Mouse (Mus musculus) MEL (cell line): ENCODE results near the gene Cmtm7.

Experiments used
- CTCF ChIP-seq, 3 experiments: IDR thresholded peaks in 2 of 3; conservative IDR thresholded peaks in 1 of 3; 2 replicates each; pipeline ENCODE4 v1.5.1; 2011 to 2012; ENCODE audit warnings: low read length in 3 of 3, low read depth in 2 of 3, mild to moderate bottlenecking in 2 of 3, improper control_type of control experiment in 1 of 3, inconsistent platforms in 1 of 3, mixed read lengths in 1 of 3, moderate library complexity in 1 of 3; ENCODE audit not compliant: control insufficient read depth in 1 of 3, insufficient read depth in 1 of 3, poor library complexity in 1 of 3, severe bottlenecking in 1 of 3
- EP300 ChIP-seq, 2 experiments: IDR thresholded peaks; 2 replicates each; pipeline ENCODE4 v1.6.1; 2011; ENCODE audit warnings: improper control_type of control experiment in 2 of 2, low read length in 2 of 2, low read depth in 1 of 2, mild to moderate bottlenecking in 1 of 2
- GABPA ChIP-seq: IDR thresholded peaks from 2 replicates; pipeline ENCODE4 v1.6.1; 2012; ENCODE audit warnings: low read depth, mild to moderate bottlenecking, inconsistent platforms, low read length, improper control_type of control experiment, moderate library complexity
- MEF2A ChIP-seq: IDR thresholded peaks from 2 replicates; pipeline ENCODE4 v1.6.1; 2014; ENCODE audit warnings: low read depth, mild to moderate bottlenecking, inconsistent platforms, low read length, improper control_type of control experiment; ENCODE audit not compliant: poor library complexity, insufficient replicate concordance, severe bottlenecking; ENCODE audit errors: extremely low read depth
- NRF1 ChIP-seq: IDR thresholded peaks from 2 replicates; pipeline ENCODE4 v1.6.1; 2014; ENCODE audit warnings: low read depth, mild to moderate bottlenecking, inconsistent platforms, low read length, improper control_type of control experiment, moderate library complexity; ENCODE audit not compliant: poor library complexity, insufficient read depth, severe bottlenecking
- POLR2A ChIP-seq, 2 experiments: IDR thresholded peaks; 2 replicates each; pipeline ENCODE4 v1.6.1; 2011 to 2012; ENCODE audit warnings: low read length in 2 of 2, mild to moderate bottlenecking in 2 of 2, control low read depth in 1 of 2, improper control_type of control experiment in 1 of 2, low read depth in 1 of 2, moderate library complexity in 1 of 2; ENCODE audit not compliant: control insufficient read depth in 1 of 2, insufficient read depth in 1 of 2, poor library complexity in 1 of 2
- POLR2AphosphoS2 ChIP-seq: IDR thresholded peaks from 2 replicates; pipeline ENCODE4 v1.6.1; 2011; ENCODE audit warnings: low read length, improper control_type of control experiment
- SMC3 ChIP-seq: IDR thresholded peaks from 2 replicates; pipeline ENCODE4 v1.6.1; 2011; ENCODE audit warnings: low read depth, low read length, improper control_type of control experiment
- ZC3H11A ChIP-seq: IDR thresholded peaks from 2 replicates; pipeline ENCODE4 v1.6.1; 2012; ENCODE audit warnings: low read depth, mild to moderate bottlenecking, inconsistent platforms, low read length, improper control_type of control experiment

DNA sequence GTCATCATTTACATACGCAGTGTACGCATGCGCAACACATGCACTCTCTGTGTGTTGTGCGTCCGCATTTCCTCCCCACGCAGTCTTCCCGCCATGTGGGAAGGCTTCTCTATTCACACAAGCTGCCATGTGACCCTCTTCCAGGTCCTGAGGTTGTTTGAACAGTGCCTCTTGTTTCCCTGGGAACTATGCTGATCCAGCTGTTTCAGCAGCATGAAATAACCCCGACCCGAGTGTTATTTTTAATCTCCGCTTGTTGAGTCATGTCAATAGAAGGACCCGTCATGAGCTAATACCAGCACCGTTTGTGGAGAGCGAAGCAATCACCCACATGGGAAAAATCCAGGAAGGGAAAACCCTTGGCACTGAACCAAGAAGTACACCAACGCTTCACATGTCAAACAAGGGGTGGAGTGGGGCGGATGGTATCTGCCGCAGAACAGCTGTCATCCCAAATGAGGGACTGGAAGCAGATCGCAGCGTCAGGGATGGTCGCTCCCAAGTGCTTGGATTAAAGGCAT lies 23.6 kb upstream of the Cmtm7 start:
- TF ChIP-seq EP300 (IDR thresholded peaks at IDR 0.05; ENCODE audit: low read depth in 1 of 2, low read length in 2 of 2) (no peak), CTCF (IDR thresholded peaks at IDR 0.05 in 2 of 3, conservative IDR thresholded peaks at IDR 0.05 in 1 of 3; ENCODE audit: control insufficient read depth in 1 of 3, insufficient read depth in 1 of 3, low read depth in 2 of 3, low read length in 3 of 3, poor library complexity in 1 of 3, severe bottlenecking in 1 of 3) (no peak), GABPA (no peak), POLR2AphosphoS2 (no peak), MEF2A (no peak), SMC3 (no peak), ZC3H11A (no peak), POLR2A (IDR thresholded peaks at IDR 0.05; ENCODE audit: control insufficient read depth in 1 of 2, insufficient read depth in 1 of 2, low read depth in 1 of 2, low read length in 2 of 2, poor library complexity in 1 of 2) (no peak), NRF1 (no peak)
